In the genomic region with DNA sequence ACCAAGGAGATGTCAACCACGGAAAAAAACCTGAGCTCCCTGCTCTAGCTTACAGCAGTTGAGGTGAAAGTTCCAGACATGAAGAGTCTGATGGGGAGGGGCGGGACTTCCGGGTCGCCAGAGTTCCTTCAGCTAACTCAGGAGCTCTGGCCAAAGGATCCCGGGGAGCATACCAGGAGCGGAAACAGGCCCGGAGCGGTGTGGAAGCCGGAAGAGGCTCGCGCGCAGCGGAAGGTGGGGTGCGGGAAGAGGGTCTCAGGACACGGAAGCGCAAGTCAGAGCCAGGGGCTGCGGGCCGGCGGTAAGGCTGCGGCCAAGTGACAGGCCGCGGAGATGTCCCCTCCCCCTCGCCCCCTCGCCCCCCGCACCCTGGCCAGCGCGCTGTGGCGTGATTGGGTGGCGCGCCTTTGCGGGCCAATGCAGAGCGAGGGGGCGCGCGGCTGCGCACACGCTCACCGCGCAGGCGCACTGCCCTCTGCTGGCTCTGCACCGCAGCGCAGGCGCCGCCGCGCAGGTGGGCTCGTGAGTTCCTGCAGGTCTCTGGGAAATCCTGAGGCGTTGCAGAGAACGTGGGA, we compare ENCODE assay signal across 8 mouse cellular contexts. TPM values are rescaled to one million over a fixed set of nuclear protein-coding genes. Genes with fewer than 3 reads are reported as not detected.
DNase-seq lines count a peak whose midpoint lies in the region; ATAC-seq lines count a peak whose summit lies in the region.

Gene Echdc1, plus strand, starts transcription at position 103 of the 575 bp plus-strand sequence.

- DNase-seq in Muller cell, postnatal 12 days (ENCODE audit: inconsistent ontology term): peak; percentile 91
- peak; percentile 89 for DNase-seq in cerebellum, adult 9-11 months
- peak; percentile 65 to 85 for DNase-seq in frontal cortex, postnatal 10 days (ENCODE audit: low spot score in 2 of 2)
- peak; percentile 75 to 86 for DNase-seq in layer of hippocampus, postnatal 14 days (ENCODE audit: low spot score in 2 of 2)
- DNase-seq in lung, postnatal 14 days: peak; percentile 85
- peak; percentile 74 for DNase-seq in retina, adult 2 months (ENCODE audit: low read depth, low spot score)
- peak; percentile 81 to 87 for DNase-seq in thymus, postnatal 36 days

- H3K4me3 ChIP-seq in hindbrain, embryonic 12.5 days: peak within 1 kb of the TSS; percentile 66

- under 1% methylated on average over 49 of the region's 49 CpGs for WGBS in hindbrain, embryonic 12.5 days

- no peaks in the 10 kb centered on the region for H3K27me3 ChIP-seq in hindbrain, embryonic 12.5 days

- ATAC-seq in hindbrain, embryonic 12.5 days (ENCODE audit: low FRiP score): peak; percentile 99

- peak within 1 kb of the TSS; percentile 65 for H3K4me2 ChIP-seq in hindbrain, embryonic 12.5 days (replicated peaks)

- H3K27ac ChIP-seq in hindbrain, embryonic 12.5 days: peak within 1 kb of the TSS; percentile 87

- H3K4me1 ChIP-seq in hindbrain, embryonic 12.5 days: peaks cover 4% of the 10 kb centered on the region; the same call in 1 of the 2 replicates

- H3K9ac ChIP-seq in hindbrain, embryonic 12.5 days: peak within 1 kb of the TSS; percentile 68

- H3K36me3 ChIP-seq in hindbrain, embryonic 12.5 days: no peaks in the 10 kb centered on the region

- H3K9me3 ChIP-seq in hindbrain, embryonic 12.5 days (replicated peaks): no peaks in the 10 kb centered on the region

RNA-seq across cellular contexts. Expression of gene Echdc1, which starts in this region (rescaled TPM):
- 21.6 and 21.8 TPM in 2 replicates for polyA plus RNA-seq in hindbrain, embryonic 12.5 days (2016; fragmentation: Nextera tagmentation; extraction: Ambion mirVana)
- total RNA-seq in layer of hippocampus, postnatal 14 days (2021): 10 to 100 TPM; 31.9 to 32.2 TPM

Comparison
In these comparisons a context has a peak if more than half of its experiments do, and no peak if none do; other contexts are left out.
1. Peak in every context shown above with its lines: DNase-seq, ATAC-seq, H3K4me3 ChIP-seq and H3K27ac ChIP-seq.